Mouse (Mus musculus) limb, embryonic 14.5 days (tissue): ENCODE measurements around the gene Pga5. TPM values are rescaled to one million over a fixed set of nuclear protein-coding genes. Genes with fewer than 3 reads are reported as not detected.
A peak's percentile ranks its signal among the peaks of the same experiment; 100 is the strongest.

Source experiments
- ATAC-seq: fragments of 200-750 bp; cut with Nextera tagmentation; 2 replicates; pipeline ENCODE4 v1.8.0; 2017; ENCODE audit warnings: low read depth, moderate number of reproducible peaks, moderate TSS enrichment; ENCODE audit not compliant: low FRiP score
- DNase-seq: peaks from one replicate; pipeline ENCODE4 v3.0.0-alpha.2; 2015; ENCODE audit warnings: low spot score
- H3K27ac ChIP-seq: fragments of 300-500 bp; sonication (generic); replicated peaks from 2 replicates; pipeline ENCODE4 v1.5.1; 2014; ENCODE audit warnings: low read depth, mild to moderate bottlenecking, low read length, moderate library complexity, mixed read lengths
- H3K27me3 ChIP-seq: fragments of 300-500 bp; sonication (generic); 2 replicates; pipeline ENCODE4 v1.6.1; 2014; ENCODE audit warnings: low read length, mixed read lengths; ENCODE audit not compliant: control insufficient read depth, insufficient read depth
- H3K36me3 ChIP-seq: fragments of 300-500 bp; sonication (generic); 2 replicates; pipeline ENCODE4 v1.6.1; 2014; ENCODE audit warnings: mild to moderate bottlenecking, low read length, moderate library complexity, mixed read lengths; ENCODE audit not compliant: control insufficient read depth, insufficient read depth
- H3K4me1 ChIP-seq: fragments of 300-500 bp; sonication (generic); 2 replicates; pipeline ENCODE4 v1.6.1; 2014; ENCODE audit warnings: antibody characterized with exemption, low read length, mixed read lengths; ENCODE audit not compliant: control insufficient read depth, insufficient read depth
- H3K4me2 ChIP-seq: fragments of 300-500 bp; sonication (generic); replicated peaks from 2 replicates; pipeline ENCODE4 v1.6.1; 2014; ENCODE audit warnings: low read depth, mild to moderate bottlenecking, low read length, moderate library complexity; ENCODE audit not compliant: severe bottlenecking
- H3K4me3 ChIP-seq: fragments of 300-500 bp; sonication (generic); replicated peaks from 2 replicates; pipeline ENCODE4 v1.5.1; 2014; ENCODE audit warnings: low read length
- H3K9ac ChIP-seq: fragments of 300-500 bp; sonication (generic); 2 replicates; pipeline ENCODE4 v1.6.1; 2014; ENCODE audit warnings: mild to moderate bottlenecking, low read depth, low read length, moderate library complexity; ENCODE audit not compliant: severe bottlenecking
- H3K9me3 ChIP-seq: fragments of 300-500 bp; sonication (generic); 2 replicates; pipeline ENCODE4 v1.6.1; 2016; ENCODE audit warnings: low read length; ENCODE audit not compliant: control insufficient read depth
- POLR2A ChIP-seq: fragments of 200-500 bp; IDR thresholded peaks from 2 replicates; pipeline ENCODE4 v1.8.0; 2012; ENCODE audit warnings: inconsistent platforms, mild to moderate bottlenecking, moderate library complexity, borderline replicate concordance; ENCODE audit not compliant: insufficient read depth, insufficient read length; ENCODE audit errors: extremely low read depth
- WGBS: fragments of 180-500 bp; shearing (Covaris S2); extraction: QIAGEN DNeasy Blood & Tissue Kit; methylation state at CpG from one replicate; pipeline ENCODE4 v1.1.7; 2014; 5-methylcytosine and 5-hydroxymethylcytosine counted together
- polyA plus RNA-seq, 2 experiments: library from polyadenylated mRNA; depleted of rRNA in 1 of 2; stranded (reverse) in 1 of 2; unstranded in 1 of 2; fragments of >200 nt; fragmentation: Nextera tagmentation in 1 of 2; extraction: Ambion mirVana in 1 of 2; gene quantifications; 2 replicates each; pipeline versions ENCODE4 v1.2.1 to v1.2.3; 2012 to 2014

Gene Pga5
- polyA plus RNA-seq, 2 experiments = 0.23 TPM; not detected in 1

DNA sequence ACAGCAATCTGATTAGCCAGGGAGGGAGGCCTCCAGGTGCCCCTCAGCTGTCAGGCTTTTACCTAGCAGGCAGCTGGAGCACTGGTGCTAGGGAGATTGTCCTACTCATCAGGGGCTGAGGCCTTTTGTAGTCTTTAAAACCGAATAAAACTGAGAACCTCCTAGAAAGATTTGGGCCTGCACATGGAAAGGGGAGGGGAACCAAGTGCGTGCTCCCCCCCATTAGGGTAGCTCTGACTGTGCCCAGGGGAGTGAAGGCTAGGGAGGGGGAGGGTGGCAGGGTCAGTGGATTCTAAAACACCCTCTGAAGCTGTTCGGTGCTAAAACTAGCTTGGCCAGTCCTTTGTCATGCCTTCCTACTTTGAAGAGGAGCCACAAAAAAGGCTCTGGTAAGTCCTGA, 42.7 kb upstream of the Pga5 start:
- no peaks in the 10 kb centered on the region for H3K36me3 ChIP-seq
- 22% methylated on average over 3 of the region's 3 CpGs for WGBS
- H3K9ac ChIP-seq = peak overlapping the region; percentile 31; the same call in 1 of the 2 replicates
- no peaks in the 10 kb centered on the region for H3K9me3 ChIP-seq
- no peak overlapping the region for H3K4me2 ChIP-seq
- no peak for ATAC-seq
- TF ChIP-seq POLR2A = no peak
- H3K4me1 ChIP-seq = peaks cover 13% of the 10 kb centered on the region; the same call in 1 of the 2 replicates
- no peaks in the 10 kb centered on the region for H3K27me3 ChIP-seq
- H3K4me3 ChIP-seq = no peak overlapping the region
- H3K27ac ChIP-seq = no peak overlapping the region
- DNase-seq = no peak

GRCm38 (mm10) chr19:10719751-10720150, 41.9 kb upstream of the Pga5 start:
- H3K27me3 ChIP-seq = no peaks in the 10 kb centered on the region
- H3K36me3 ChIP-seq = no peaks in the 10 kb centered on the region
- no peak for ATAC-seq
- H3K4me2 ChIP-seq = no peak overlapping the region
- H3K9ac ChIP-seq = peak overlapping the region; percentile 31; the same call in 1 of the 2 replicates
- H3K4me3 ChIP-seq = no peak overlapping the region
- WGBS = 18% methylated on average over 2 of the region's 2 CpGs
- TF ChIP-seq POLR2A = no peak
- H3K9me3 ChIP-seq = no peaks in the 10 kb centered on the region
- no peak overlapping the region for H3K27ac ChIP-seq
- no peak for DNase-seq
- peaks cover 13% of the 10 kb centered on the region; the same call in 1 of the 2 replicates for H3K4me1 ChIP-seq

DNA sequence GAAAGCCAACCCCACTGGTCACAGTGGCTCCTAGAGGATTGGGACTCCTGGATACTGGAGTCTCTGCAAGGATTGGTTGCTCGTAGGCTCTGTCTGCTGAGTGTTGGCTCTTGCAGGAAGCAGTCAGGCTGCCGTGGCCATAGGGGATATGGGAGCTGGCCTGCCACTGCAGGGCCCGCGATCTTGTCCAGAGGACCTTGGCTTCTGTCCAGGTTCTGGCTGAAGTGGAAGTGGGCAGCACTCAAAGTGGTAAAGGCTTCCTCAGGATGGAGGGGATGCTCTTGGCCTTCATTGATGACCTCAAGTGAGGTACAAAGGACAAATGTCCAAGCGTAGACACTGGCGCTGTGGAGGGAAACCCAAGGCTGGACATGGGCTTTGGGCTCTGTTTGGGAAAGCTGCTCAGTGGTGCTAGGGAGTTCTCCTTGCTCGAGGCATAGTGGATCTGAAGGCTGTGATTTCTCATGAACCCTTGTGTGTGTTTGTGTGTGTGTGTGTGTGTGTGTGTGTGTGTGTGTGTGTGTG, 40.4 kb upstream of the Pga5 start:
- H3K27me3 ChIP-seq = no peaks in the 10 kb centered on the region
- 70% methylated on average over 7 of the region's 7 CpGs for WGBS
- no peak for ATAC-seq
- H3K4me1 ChIP-seq = peaks cover 17% of the 10 kb centered on the region; the same call in 1 of the 2 replicates
- no peak overlapping the region for H3K4me2 ChIP-seq
- H3K36me3 ChIP-seq = peaks cover 10% of the 10 kb centered on the region
- no peak overlapping the region for H3K9ac ChIP-seq
- DNase-seq = no peak
- no peak for TF ChIP-seq POLR2A
- no peaks in the 10 kb centered on the region for H3K9me3 ChIP-seq
- H3K4me3 ChIP-seq = no peak overlapping the region
- no peak overlapping the region for H3K27ac ChIP-seq

- DNase-seq (no peak), ATAC-seq (no peak)
- Histone ChIP-seq H3K4me1 (peaks cover 11% of the 10 kb centered on the region; the same call in 1 of the 2 replicates), H3K27ac (no peak overlapping the region), H3K9ac (no peak overlapping the region), H3K36me3 (peaks cover 39% of the 10 kb centered on the region), H3K9me3 (no peaks in the 10 kb centered on the region), H3K27me3 (no peaks in the 10 kb centered on the region), H3K4me3 (no peak overlapping the region), H3K4me2 (no peak overlapping the region)
- WGBS = 94% methylated on average over 6 of the region's 6 CpGs
- no peak for TF ChIP-seq POLR2A
Measured at GRCm38 (mm10) chr19:10715476-10715875, 37.6 kb upstream of the Pga5 start.

DNA sequence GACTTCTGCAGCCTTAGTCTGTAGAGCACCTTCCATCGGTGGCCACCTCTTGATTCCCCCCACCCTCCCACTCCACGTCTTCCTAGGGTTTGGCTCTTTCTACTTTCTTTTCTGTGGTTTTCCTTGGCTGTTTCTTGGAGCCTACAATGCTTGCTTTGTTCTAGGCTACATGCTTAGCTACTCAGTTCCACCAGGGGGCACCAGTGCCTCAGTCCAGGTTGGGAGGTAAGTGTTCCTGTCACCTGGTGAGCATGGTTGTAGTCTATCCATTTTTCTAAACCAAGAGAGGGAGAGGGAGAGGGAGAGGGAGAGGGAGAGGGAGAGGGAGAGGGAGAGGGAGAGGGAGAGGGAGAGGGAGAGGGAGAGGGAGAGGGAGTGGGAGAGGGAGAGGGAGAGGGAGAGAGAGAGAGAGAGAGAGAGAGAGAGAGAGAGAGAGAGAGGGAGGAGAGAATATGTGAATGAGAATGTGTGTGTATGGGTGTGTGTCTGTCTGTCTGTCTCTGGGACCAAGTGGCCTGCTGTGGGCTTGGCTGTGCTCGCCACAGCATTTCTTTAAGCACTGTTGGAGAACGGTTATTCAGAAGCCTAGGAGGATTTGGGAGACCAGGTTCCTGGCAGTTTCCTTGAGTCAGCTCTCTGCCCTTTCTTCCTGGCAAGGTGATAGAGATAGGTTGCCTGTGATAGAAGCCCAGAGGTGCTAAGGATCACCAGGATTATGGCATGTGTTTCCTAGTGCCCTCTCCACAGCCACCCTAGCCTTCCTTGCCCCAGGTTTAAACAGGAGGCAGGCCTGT, 37.0 kb upstream of the Pga5 start:
- 41% methylated on average over 4 of the region's 4 CpGs for WGBS
- 0 out of 2 replicates have a peak, but pooled peaks have one; percentile 22 for TF ChIP-seq POLR2A
- Histone ChIP-seq H3K27ac (no peak overlapping the region), H3K4me3 (no peak overlapping the region), H3K27me3 (no peaks in the 10 kb centered on the region), H3K4me1 (peaks cover 7% of the 10 kb centered on the region), H3K36me3 (peaks cover 39% of the 10 kb centered on the region), H3K9me3 (no peaks in the 10 kb centered on the region), H3K9ac (no peak overlapping the region), H3K4me2 (no peak overlapping the region)
- ATAC-seq (peak; percentile 70; the same call in 1 of the 2 replicates), DNase-seq (peak; percentile 63)
